Mouse (Mus musculus) myocyte (in vitro differentiated cells): ENCODE data around the gene Atp1a2.

ENCODE experiments used
- E2F4 ChIP-seq: IDR thresholded peaks from one replicate; pipeline ENCODE4 v1.6.1; 2011; ENCODE audit warnings: mild to moderate bottlenecking, control low read depth, moderate library complexity; ENCODE audit not compliant: insufficient read depth
- POLR2A ChIP-seq: IDR thresholded peaks from one replicate; pipeline ENCODE4 v1.6.1; 2011; ENCODE audit warnings: low read depth, mild to moderate bottlenecking, control low read depth, moderate library complexity; ENCODE audit not compliant: insufficient read length

DNA sequence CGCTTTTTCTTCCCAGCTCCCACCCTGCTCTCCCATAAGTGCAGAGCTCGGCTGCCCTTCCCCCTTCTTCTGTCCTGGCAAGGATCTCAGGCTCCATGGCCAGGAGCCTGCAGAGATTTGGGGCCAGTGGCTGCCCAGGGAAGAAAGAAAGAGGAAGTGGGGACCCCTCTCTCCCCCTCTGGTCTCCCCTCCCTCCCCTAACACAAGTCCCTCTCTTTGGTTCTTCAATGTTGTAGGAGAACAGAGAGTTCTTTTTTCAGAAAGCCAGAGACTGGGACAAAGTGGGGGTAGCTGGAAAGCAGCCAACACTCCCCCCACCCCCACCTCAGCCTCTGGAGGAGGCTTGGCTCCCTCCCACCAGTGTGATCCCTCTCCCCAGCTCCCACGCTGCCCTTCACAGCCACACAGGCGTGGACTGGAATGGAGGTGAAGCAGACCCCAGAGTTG lies 2.1 kb downstream of the Atp1a2 start:
- TF ChIP-seq POLR2A (no peak), E2F4 (no peak)
